Mouse (Mus musculus) lung, postnatal 10 days (tissue): ENCODE data around the gene Mobp.

ENCODE experiments used
- DNase-seq: peaks from one replicate; pipeline ENCODE4 v3.0.0; 2021

Gene Mobp

DNA sequence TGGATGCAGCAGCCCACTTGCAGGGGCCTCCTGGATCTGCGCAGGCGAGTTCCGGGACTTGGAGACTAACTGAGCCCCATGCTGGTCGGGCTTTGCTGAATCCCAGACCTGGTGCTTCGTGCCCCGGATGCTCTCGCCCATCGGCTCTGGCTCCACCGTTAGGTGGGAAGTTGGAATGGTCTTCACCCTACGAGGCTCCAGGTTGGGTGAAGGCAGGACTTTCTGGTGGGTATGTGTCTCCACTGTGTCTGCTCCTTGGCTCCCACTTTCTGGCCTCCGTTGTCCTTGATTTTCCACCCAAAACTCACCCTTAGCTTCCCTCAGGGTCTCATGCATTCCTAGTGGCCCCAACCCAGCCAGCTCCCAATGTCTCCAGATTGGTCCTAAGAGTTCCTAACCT, 14.1 kb upstream of the Mobp start:
- no peak for DNase-seq

DNA sequence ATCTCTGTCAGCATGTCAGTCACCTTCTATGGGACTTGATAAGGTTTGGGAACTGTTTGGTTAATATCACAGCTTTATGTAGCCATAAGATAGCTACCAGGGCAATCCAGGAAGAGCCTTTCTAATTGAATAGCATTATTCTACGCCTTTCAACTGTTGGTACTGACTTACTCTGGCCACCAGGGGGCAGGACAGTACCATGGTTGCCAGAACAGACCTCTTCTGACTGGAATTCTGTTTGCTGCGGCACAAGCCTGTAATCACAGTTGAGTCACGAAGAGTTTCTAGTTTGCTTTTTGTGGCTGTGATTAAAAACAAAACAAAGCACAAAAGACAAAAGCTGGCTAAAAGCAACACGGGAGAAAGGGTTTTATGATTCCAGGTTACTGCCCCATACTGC, 8.9 kb upstream of the Mobp start:
- peak; percentile 83 for DNase-seq

DNA sequence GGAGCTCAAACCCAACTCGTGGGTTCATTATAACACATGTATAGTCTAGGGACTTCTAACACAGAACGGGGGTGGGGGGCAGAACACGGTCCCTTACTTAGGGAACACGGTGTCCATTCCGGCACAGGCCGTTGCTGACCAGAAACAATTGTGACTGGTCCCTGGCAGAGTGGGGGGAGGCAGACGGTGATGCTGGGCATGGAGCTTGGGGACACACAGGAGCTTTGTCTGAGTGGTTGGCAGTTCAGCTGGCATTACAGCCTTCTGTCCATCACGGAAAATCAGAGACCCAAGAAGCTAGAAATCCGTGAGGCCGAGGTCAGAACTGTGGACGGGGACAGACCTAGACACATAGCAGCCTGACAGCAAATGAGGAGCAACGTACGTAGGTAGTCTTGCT, 5.0 kb upstream of the Mobp start:
- DNase-seq, result no peak

DNA sequence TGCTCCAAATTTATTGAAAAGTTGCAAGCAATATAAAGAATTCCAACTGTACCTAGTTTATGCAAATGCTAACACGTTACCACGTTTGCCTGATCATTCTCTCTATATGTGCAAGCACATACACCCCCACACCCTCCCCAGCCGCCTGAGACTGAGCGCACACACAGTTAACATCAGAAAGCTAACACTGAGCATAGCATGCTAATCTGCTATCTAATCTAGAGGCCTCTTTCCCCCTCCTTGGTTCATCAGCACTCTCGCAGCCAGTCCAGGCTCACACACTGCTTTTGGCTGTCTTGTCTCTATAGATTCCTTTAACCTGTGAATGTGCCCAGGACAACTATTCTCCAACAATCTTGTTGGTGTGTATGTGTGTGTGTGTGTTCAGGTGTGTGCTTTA, 1.6 kb downstream of the Mobp start:
- DNase-seq, result no peak

DNA sequence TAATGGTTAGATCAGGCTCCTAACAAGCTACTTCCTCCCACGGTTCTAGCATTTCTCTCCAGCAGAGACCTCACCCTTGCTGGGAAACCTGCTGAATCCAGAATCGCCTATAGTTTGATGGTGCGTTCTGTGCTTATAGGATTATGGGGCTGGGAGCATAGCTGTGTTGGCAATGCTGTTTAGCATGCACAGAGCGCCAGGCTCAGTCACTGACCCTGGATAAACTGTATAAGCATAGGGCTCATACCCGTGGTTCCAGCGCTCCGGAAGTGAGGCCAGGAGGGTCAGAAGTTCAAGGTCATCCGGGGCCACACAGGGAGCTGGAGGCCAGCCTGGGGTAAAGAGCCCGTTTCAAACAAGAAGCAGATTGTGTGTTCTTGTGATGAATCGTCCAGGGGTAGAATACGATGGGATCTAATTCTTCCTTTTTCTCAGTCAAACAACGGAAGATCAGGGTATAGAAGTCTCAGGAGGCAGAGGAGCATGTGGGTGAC, 2.4 kb downstream of the Mobp start:
- DNase-seq, result no peak

DNA sequence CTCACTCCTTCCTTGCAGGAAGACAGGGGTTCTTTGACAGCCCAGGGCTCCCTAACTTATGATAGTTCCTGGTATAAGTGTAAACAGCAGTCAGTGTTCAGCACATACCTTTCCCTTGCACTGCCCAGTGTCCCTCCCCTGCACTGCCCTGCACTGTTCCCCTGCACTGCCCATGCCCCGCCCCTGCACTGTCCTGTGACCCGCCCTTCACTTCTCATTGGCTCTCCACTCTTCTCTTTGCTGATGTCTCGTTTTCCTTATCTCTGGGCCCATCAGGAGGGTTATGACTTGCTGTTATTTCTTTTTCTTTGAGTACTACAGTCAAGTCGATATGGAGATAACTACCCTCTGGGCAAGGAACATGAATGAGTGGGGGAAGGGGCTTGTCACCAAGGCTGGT, 8.5 kb downstream of the Mobp start:
- DNase-seq, result no peak

DNA sequence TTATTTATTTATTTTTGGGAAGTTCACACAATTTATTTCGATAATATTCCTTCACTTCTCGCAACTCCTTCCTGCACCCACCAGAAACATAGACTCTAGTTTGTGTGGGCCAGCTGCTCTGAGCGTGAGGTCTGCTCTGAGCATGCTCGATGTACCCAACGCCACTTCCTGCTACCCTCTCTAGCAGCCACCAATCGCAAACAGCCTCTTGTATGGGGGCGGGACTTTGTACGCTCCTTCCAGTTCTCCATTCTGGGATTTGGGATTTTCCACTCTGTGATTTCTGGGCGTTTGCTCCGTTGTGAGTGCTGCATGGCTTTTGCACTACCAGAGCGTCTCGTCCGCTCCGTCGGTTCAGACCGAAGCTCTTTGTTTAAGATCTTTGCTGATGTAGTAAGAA, 14.4 kb downstream of the Mobp start:
- DNase-seq, result no peak

DNA sequence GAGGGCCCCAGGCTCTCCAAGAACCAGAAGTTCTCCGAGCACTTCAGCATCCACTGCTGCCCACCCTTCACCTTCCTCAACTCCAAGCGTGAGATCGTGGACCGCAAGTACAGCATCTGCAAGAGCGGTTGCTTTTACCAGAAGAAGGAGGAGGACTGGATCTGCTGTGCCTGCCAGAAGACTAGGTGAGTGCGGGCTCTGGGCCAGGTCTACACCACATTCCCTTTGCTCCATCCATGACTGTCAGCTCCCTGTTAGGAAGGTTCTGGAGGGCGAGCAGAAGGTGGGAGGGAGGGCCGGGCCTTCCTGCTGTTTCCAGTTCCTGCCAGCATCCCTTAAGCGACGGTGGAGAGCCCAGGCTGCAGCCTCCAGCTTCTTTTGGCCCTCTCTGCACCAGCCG, 18.3 kb downstream of the Mobp start:
- no peak for DNase-seq

DNA sequence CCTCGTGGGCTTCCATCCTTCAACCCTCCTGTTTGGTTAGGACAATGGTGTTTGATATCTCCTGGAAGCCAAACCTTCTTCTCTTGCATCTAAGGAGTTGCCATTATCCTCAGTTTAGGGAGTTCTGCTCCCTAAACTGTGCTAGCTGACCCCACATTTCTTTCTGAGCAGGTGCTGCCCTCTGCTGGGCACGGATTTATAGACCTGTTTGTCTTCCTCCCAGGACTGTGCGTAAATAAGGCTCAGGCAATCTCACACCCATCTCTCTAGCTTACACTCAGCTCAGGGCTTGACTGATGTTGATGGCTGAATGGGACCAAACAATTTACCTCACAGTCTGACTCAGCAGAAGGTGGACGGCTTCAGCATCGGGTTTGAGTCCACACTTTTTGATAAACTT, 21.8 kb downstream of the Mobp start:
- DNase-seq, result peak; percentile 71

DNA sequence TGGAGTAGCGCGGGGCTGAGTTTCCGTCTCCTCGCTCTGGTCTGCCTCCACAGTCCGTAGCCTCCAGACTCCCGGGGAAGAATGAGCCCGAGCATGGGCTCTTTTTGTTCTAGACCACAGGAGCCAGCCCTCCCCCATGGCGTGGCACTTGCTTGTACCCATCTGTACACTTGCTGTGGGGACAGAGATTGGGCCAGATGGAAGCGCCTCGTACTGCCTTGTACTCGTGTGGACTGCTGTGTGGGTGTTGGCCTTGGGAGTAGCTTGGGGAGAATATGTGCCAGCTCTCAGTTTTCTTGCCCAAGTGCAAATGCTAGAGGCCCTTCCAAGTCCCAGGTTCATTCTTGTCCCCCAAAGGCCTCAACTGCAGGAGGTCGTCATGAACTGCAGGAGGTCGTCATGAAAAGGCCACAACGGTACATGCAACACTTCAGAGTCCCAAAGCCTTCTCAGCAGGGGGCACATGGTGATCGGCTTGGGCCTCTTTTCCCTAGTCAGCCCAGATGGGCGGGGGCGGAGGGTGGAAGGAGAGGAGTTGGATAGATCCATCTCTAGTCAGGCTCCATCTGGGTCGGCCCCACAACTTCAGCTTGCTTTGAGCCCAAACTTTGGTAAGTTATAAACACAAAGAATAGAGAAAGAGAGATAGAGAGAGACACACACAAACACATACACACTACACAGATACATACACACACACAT, 25.1 kb downstream of the Mobp start:
- DNase-seq, result no peak

DNA sequence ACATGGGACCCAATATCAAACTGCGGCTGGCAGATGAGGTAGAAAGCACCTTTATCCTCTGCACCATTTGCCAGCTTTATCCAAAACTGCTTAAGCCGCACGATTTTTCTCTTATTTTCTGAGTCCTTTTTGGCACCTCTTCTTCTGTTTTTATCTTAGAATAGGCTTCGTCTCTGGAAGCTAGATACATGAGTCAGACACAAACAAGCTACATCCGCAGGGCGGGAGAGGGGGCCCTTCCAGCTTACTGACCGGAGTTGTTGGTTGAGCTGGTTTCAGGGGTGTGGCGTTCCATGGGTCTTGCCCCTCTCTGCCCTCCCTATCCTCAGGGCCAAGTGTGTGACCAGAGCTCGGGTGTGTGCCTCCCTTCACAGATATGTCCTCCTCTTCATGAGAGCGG, 29.3 kb downstream of the Mobp start:
- DNase-seq, result no peak

DNA sequence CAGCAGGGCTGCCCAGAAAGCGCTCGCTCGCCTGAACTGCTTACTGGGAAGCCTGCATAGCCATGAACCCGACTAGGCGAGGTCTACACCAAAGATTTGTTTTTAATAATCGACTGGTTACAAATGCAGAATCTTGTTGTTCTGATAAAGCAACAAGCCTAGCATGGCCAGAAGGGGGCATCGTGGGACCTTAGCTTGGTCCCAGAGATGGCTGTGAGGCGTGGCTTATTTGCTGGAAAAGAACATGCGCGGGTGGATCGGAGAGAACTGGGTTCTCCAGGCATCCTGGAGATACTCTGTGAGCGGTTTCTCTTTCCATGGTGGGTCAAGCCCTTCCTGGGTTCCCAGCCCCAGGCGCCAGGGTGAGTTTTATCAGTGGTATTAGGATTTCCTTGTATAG, 35.0 kb downstream of the Mobp start:
- peak; percentile 64 for DNase-seq

DNA sequence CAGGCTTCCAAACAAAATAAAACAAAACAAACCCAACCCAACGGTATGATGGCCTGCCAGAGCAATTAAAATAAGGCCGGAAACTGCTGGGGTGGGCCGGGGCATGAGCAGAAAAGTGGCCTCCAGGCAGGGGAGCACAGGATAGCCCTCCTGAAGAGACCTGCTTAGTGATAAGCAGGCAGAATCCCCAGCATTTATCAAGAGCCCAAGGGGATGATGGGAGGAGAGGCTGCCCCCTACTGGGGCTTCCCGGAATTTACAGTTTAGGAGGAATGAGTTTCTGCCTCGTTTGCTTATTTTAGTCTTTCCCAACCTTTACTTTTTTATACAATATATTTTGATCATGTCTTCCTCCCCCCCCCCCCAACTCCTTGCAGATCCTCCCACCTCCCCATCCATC, 37.3 kb downstream of the Mobp start:
- no peak for DNase-seq

DNA sequence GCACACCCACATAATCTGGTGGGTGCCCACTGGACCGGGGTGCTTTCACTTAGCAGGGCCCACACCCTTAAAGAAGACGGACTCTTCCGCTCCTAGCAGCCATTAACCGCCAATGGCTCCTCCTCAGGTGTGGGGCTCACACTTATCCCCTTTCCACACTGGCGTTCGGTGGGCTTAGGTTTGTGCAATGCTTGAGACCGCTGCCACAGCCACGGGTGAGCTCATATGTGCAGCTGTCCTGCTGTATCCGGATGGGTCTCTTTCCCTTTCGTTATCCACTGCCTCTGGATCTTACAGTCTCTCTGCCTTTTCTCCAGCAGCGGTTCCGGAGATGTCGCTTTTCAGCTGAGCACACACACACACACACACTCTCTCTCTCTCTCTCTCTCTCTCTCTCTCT, 41.4 kb downstream of the Mobp start:
- DNase-seq, result no peak

DNA sequence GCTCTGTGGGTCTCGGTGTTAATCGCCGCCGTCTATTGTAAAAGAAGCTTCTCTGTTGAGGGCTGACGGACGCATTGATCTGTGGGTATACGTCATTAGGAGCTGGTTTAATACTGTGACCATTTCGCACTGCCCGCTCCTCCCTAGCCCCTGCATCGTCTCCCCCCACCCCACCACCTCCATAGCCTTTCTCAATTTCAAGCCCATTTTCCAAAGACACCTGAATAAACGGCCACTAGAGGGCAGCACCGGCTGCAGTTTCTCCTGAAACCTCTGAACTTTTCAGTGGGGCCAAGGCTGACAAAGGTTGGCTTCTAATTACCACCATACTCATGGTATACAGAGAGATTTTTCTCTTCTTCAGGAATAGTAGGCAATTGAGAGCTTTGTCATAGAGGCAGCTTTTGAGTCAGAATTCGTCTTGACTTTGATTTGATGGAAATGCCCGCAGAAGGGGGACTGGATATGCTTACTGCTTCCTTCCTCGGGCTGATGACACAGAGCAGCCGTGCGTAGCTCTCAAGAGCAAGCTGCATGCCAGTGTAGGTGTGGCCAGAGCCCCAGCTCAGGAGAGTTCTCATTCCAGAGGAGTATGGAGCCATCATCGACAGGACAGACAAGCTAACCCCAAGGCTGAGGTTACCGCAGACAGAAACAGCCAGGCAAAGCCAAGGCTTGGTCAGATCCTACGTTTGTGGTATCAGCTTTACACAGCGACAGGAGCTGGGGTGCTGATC, 42.0 kb downstream of the Mobp start:
- peak; percentile 87 for DNase-seq

DNA sequence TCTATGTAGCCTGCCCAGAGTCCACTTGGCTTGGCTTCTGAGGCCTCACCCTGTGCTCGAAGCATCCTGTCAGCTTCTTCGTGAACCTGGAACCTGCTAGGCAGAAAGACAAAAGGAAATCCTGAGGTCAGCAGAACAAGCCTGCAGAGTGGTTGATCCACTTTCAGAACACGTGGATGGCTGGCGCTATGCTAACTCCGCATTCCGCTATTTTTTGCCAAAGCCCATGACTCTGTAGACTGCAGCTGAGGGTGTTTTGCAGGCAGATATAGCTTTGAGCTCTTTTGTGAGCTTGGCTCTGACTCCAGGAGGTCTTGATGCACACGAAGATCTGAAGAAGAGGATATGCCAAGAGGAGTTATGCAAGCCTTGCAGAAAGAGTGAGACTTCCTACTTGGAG, 43.2 kb downstream of the Mobp start:
- DNase-seq, result no peak

DNA sequence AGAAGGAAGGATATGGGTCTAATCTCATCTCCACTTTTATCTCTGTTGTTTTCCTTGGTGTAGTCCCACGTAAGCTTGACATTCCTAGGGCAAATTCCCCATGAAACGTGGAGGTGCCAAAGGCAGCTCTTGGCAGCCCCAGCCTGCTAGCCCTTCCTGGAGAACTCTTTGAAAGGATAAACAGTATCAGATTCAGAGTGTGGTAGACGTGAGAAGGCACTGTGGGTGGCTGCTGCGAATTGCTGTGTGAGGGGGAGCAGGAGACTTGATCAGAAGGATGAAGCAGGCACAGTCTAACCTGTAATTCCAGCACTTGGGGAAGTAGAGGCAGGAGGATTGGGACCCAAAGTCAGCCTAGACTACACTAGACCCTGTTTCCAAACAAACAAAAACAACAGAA, 51.4 kb downstream of the Mobp start:
- DNase-seq, result no peak

DNA sequence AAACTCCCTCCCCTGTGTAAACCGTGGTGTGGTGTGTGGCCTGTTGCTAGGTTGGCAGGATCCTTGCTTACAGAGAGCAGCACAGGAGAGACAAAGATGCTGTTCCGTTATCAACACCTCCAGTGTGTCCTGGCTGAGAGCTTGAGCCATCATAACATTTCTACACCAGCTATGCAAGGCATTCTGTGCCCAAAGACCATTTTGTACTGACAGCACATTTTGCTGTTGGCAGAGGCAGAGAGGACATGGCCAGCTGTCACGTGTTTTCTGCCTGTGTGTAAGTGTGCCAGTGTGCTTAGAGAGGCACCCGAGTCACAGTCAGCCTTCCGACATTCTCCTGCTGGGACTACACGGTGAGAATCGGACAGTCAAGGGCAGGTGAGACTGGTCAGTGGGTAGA, 52.2 kb downstream of the Mobp start:
- DNase-seq, result no peak

DNA sequence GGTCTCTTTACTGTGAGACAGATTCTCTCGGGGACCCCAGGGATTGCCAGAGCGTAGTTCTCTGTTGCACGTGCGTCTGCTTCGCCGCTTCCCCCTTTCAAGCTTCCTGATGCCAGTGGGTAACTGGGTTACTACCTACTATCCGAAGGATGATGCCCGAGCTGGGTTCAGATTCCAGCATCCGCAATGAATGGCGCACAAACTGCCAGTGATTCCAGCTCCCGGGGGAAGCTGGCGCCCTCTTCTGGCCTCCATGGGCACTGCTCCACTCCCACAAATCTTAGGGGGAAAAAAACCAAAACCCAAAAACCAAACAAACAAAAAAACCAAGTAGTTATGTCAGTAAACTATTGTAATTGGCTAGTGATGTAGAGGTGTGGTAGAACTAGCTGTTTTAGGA, 53.2 kb downstream of the Mobp start:
- DNase-seq, result peak; percentile 11

DNA sequence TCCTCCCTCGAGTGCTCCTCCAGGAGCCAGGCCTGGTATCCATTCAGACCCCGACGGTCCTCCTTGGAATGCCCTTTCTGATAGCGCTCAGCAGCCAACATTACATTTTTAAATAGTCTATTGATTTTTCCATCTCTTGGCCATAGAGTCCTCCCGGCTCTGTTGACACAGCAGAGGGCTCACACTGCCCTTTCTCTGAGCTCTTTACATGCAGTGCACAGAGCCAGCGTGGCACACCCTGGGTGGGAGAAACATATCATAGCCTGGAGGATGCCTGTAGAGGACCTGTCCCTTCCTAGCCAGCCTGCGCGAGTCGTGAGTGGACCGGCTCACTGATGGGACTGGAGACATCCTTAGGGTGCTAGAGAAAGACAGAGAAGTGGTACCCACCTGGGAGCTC, 54.4 kb downstream of the Mobp start:
- no peak for DNase-seq

DNA sequence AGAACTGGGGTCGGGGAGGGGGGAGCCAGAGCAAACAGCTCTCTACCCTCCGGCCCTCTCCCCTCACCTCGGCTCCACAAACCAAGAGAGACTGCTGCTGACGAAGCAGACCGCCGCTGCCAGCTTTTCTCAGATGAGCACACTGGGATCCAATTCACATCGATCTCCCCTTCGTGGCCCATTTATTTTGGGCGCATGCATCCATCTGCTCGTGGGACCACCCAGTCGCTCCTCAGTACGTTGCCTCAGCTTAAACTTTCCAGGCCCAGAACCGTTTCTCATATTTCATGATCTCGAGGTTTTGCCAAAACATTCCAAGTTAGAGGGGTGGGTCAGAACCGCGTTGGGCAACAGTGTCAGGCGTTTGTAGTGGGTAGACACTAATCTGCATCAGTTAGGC, 57.4 kb downstream of the Mobp start:
- no peak for DNase-seq

DNA sequence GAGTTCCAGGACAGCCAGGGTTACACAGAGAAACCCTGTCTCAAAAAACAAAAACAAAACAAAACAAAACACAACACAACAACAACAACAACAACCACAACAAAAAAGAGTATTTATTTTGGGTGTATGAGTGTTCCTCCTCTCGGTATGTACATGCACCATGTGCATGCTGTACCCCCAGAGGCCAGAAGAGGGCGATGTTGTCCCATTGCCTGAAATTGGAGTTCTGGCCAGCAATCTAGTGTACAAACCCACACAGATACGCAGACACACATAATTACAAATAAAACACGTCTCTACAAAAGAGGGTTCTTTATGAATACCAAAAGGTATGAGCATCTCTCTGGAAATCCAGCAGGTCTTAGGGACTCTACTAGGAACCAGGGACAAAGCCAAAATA, 60.6 kb downstream of the Mobp start:
- DNase-seq, result peak; percentile 6

DNA sequence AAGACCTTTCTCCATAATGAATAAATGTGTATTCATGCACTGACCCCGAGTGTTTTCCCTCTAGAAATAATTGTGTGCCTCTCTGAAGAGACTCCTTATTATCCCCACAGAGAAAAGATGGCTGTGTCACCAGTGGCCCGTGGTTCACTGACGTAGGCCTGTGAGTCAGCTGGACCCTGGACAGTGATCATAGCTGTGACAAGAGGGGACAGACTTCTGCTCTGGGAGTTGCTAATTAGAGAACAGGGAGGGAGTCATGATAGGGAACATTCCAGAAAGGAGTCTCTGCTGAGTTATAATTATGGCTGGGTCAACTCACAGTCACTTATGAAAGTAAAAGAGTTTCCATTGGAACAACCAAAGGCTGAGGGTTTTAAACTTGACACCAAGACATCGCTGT, 61.4 kb downstream of the Mobp start:
- no peak for DNase-seq

DNA sequence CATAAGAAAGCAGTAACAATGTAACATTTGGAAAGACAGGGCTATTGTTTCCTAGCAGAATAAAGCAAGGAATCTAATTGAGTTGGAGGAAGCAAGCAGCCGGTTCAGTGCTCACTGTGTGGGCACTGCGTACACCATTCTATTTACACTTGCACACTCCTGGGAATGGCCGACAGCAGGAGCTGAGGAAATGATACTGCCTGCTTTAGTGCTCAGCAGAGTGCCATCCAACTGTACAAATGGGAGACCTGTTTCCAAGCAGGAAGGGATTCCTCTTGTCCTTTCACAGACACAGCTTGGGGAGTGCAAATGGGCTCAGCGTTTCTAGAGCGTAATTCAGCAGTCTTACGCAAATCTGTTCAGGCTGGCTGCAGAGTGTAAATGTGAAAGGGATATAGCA, 63.4 kb downstream of the Mobp start:
- no peak for DNase-seq

DNA sequence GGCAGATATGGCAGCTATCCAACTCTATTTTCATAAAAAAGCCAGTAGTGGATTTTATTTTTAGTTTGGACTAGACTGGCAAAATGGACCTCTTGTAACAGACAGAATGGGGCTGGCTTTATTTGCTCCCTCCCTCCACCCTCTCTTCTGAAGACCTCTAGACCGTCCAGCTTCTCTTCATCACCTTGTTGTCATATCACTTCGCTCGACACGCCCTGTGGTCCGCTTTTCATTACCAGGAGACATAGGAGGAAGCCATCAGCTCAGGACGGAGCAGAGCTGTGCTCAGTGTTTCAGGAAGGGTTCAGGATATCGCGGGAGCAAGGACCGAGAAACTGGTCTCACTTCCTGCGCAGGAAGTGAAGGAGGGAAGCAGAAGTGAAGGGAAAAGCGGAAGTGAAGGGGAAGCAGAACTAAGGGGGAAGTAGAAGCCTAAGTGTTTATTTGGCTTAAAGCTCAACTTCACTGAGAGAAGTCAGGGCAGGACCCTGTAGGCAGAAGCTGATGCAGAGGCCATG, 65.5 kb downstream of the Mobp start:
- DNase-seq, result no peak
